Mouse (Mus musculus): ENCODE measurements around the gene Tgfb2.

DNA sequence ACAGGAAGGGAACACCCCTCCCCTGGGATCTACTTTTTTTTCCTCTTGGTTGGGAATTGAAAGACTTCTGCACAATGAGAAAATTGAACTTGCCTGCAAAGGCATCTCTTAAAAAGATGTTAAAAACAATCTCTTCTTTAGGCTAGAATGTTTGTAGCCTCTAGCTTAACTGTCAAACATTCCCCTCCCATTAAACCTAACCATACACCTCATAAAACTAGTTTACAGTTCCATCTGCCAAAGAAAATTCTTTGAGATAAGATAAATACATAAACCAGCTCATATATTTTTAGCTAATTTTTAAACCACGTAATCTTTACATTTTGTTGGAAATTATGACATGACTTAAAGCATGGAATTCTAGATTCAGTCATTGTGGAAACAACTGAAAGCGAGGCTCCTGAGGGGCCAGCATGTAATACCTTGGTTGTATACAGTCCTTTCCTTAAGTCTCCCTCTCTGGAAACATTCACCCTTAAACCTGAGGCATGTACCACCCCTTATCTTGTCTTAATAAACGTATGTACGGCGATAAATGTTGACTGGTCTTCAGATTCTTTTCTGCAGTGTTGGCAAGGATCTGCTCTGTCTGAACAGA, 49.0 kb downstream of the Tgfb2 start:
- TF ChIP-seq POLR2A (IDR thresholded peaks at IDR 0.05; ENCODE audit: borderline replicate concordance, control insufficient read depth, low read depth, low read length) = no peak
- no peak for TF ChIP-seq CTCF (IDR thresholded peaks at IDR 0.05; ENCODE audit: control insufficient read depth, insufficient read depth, low read length)
